Mouse (Mus musculus): ENCODE measurements around the gene Dock10.

Dock10 gene

DNA sequence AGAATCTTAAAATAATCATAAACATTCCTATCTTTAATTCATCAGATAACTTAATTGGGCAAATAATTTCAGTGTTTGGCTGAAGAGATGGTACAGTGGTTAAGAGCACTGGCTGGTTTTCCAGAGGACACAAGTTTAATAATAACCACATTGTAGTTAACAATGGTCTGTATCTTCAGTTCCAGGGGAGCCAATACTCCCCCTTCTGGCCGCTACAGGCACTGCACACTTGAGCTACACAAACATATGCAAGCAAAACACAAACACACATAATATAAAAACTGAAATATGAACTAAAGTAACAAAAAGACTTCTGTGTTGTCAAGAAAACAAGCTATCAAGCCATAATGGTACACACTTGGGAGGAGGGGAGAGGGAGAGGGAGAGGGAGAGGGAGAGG lies 102.5 kb downstream of the Dock10 start:
- no peak for DNase-seq (ENCODE audit: low read depth)

DNA sequence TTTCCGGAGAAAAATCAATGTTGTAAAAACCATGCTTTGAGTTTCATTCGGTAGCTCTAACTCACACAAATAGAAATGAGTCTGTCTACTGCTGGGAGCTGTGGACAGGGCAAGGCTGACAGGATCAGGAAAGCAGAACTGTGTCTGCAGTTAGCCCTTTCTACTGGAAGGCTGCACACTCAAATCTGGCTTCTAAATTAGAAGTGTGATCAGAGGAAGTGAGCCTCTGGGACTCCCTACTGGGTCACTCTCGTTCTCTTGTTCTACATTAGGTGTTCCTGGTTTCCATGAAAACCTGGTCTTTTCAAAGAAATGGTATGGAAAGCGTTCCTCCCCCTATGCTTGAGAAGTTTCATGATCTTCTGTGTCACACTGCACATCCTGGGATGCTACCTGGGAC lies 103.1 kb downstream of the Dock10 start:
- DNase-seq (ENCODE audit: low read depth) = no peak

DNA sequence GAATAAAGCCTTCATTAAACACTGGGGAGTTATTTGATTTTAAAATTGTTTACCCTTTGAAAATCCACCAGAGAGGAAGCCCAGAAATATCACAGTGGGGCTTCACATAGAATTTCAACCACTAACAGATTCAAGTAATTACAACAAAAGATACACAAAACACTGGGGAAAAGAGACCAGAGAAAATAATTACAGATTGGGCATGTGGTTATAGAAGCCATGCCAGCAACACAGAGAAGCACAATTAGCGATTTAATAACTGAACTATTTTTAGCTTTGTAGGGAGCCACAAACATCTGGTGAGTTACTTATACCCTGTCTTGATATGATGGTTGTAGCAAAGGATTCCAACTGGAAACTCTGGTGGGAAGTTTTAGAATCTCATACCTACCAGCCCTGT lies 104.2 kb downstream of the Dock10 start:
- DNase-seq (ENCODE audit: low read depth) = no peak

DNA sequence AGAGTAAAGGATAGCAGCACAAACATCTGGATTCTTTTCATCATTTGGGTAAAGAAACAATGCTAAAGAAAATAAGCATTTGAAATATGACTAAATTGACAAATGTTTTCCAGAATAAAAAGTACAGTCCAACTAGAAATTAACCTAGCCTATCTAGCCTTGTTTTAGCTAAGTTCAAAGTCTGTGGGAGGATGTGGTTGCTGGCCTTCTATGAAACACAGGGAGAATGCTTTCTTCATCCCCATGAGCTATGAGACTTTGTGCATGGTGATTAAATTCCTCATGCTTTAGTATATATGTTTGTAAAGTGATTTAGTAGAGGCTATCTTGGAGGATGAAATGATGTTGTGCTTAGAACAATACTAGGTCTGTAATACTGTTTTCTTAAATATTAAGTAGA lies 105.5 kb downstream of the Dock10 start:
- DNase-seq (ENCODE audit: low read depth) = no peak

DNA sequence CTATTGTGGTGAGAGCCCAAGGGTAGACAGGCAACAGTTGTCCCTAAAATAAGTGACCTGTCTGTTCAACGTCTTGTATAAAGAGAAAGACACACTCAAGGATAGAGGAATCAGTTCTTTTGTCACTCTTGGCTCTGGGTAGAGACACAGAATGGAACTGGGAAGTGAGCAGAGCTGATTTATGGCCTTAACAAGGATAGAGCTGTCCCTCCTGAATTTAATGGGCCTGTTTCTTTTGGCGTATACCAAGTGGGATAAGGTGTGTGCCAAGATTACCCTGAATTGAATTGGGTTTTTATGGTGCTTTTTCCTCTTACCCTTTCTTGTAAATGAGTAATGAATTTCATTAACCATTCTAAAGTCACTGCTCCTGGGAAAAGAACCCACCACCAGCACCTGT lies 106.2 kb downstream of the Dock10 start:
- no peak for DNase-seq (ENCODE audit: low read depth)

DNA sequence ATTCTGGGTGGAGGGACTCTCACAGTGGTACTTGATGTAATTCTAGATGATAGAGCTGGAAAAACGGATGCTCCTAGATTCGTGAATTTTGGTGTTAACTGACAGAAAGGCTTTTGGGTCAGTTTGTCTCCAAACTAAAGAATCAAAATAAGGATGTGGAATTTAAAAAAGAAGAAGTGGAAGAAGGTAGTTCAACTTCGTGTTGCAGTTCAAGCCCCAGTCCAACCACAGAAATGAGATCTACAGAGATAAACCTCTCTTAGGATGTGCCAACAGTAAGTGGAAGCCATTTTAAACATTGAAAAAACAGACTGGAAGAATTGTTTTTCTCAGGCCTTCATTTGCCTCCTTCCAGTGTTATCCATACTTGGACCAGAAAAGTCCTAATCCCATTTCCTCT lies 111.7 kb downstream of the Dock10 start:
- no peak for DNase-seq (ENCODE audit: low read depth)

DNA sequence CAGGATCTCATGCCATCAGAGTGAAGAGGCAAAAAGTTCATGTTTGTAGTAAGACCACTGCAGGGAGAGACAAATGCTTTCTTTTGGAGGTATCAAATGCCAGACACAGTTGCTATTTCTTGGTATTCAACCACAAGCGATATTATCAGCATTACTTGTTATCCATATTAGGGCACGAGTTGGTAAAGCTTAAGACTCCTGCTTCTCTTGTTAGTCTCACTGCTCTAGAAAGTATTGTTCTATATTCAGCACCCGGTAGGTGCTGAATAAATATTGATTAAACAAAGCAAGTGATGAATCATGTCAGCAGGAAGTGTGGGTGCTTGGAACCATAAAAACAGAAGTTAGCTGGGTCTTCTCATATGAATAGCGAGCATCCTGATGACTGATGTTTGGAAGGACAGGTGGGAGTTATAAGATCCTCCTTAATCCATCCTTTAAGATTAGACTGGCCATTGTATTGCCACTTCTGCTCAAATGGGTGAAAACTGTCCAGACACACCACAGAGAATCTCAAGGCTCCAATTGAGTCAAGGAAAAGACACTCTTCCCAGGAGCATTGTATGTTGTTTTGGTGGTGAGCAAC lies 114.4 kb downstream of the Dock10 start:
- peak; percentile 27 for DNase-seq (ENCODE audit: low read depth)

DNA sequence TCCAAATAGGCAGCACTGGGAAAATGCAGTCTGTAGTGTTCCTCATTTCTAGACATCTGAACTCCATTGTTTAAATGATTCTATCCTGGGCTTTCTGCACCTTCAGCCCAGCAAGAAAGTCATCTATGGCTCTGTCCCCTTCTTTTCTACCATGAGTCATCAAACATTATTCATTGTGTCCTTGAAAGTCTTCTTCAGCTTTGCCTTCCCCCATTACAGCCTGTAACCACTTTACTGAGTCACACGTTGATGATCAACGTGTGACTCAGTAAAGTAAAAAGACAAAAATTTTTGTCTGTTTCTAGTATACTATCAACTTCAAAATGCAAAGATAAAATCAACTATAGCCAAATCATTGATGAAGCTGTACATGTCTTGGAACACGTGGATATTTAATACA lies 116.5 kb downstream of the Dock10 start:
- no peak for DNase-seq (ENCODE audit: low read depth)

DNA sequence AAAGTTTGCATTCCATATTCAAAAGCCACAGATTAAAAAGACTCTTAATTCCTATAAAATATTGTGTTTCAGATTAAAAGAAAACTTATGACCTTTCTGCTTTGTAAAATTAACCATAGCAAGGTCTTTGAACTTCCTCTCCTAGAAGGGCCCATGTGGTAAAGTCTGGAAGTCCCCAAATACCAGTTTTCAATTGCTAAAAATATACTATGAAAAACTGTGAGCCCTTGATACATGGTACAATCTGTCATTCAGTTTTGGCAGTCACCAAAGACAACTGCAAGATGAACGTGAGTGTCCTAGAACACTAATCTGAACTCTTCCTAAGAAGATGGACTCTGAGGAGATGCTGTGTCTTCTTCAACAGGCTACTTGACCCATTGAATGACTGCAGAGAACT lies 117.0 kb downstream of the Dock10 start:
- no peak for DNase-seq (ENCODE audit: low read depth)

DNA sequence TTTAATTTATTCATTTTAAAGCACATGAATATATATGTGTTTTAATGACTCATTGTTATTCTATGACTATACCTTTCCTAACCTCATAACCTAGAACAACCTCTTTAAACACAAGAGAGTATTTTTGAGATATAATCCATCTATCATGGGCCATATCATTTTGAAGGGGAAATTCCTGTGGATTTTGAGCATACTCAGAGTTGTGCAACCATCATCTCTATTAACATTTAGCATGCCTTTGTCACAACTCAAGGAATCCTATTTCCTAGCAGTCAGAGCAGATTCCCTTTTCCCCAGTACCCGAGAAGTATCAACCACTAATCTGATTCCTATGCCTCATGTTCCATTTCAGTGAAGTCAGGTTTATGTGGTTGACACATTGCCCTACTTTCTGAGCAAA lies 118.8 kb downstream of the Dock10 start:
- no peak for DNase-seq (ENCODE audit: low read depth)

DNA sequence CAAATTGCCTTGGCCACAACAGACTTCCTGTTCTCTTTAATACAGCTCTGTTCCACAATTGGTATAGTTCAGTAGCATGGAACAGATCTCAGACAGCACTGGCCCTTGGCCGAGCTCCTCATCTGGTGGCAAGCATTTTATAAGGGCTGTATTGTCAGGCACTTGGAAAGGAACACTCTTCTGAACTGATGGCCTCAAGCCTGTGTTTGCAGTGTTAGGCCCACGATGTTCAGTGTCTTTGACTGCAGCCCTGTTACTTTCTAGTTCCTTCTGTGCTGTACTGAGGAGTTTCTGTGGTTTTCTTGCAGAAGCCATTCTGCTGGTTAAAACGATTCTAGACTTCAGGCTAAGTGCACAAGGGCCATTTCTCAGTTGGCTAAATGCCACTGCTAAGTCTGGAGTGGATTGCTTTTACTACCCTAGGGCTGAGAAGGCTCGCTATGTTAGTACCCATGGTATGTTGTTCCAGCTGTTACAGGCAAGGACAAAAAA lies 121.1 kb downstream of the Dock10 start:
- DNase-seq (ENCODE audit: low read depth) = no peak

DNA sequence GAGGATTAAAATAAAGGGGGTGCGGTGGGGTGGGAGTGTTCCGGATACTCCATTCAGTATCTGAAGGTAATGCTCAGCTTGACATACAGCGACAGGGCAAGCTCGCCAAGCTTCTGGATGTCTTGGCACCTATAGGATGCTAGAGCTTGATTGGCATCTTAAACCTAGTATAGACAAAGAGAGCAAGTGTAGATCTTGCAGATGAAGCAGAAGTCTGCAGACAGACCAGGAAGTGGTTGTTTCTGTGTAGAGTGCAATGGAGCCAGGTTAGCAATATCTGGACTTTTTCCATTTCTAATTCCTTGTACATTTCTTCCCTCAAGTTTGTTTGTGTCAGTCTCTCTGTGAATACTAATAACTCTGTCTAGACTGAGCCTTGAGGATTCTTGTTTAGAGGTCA lies 122.5 kb downstream of the Dock10 start:
- DNase-seq (ENCODE audit: low read depth) = no peak

DNA sequence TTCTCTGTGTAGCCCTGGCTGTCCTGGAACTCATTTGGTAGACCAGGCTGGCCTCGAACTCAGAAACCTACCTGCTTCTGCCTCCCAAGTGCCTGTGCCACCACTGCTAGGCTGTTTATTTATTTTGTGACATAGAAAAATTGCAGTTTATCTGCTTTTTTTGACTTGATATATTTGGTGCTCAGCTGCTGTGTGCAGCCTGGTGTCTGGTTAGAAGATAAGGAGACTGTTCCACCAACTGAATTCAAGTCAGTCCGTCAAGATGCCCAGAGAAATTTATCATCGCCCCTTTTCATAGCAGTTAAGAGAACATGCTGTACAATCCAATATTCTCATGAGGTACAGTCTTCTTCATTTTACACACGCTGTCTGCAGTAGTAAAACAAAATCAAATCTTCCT lies 124.8 kb downstream of the Dock10 start:
- DNase-seq (ENCODE audit: low read depth) = peak; percentile 17

DNA sequence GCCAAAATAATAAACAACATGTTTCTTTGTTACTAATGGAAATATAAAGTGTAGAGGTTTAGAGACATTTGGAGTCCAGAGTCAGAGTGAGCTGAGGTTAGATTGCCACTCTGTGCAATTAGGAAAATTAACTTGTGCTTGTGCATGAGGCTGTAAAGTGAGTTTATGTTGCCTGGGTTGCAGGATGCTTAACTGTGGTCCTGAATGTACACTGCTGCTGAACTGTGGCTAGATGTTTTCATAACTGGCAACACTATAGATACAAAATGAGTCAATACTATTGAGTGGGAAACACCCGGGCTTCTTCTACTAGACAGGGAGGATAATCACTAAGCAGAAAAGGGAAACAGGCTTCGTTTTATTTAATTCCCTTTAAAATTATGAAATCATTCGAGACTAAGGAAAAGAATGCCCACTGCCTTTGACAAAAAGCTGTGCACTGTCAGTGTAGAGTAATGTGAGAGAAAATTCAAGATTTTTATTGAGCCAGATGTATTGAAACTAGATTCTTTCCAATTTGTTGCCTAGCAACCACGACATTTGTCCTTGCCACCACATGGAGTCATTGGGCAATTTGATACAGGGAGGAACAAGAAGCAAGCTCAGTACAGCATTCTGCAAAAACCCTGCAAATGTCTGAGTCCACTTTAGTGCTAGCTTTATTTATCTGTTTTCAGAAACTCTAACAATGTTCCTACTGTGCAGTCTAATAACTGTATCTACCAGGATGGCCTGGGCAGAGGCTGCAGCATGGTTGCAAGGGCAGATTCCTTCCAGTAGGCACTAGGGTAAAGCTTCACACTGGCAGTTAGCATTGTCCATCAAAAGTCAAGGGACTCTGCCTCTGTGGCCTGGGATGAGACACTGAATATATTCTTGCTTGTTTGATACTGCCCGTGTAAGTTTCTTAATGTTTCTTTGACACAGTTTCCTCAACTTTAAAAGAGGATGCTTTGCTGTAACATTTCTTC lies 127.9 kb downstream of the Dock10 start:
- DNase-seq (ENCODE audit: low read depth) = no peak

DNA sequence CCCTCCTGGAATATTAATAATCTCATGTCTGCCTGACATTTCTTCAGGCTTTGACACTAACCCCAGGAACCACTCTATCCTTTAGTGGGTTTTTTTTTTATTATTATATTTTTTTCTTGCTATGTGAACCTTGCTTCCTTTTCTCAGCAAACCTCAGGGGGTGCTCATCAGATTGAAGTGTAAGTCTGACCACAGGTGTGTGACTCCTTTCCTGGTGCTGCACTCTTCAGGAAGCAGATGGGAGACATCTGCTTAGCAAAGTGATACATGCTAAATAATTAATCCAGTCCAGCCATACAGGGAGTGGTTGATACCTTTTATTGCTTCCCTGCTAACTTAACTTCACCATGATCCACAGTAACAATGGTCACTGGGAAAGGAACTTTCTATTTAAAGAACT lies 130.3 kb downstream of the Dock10 start:
- DNase-seq (ENCODE audit: low read depth) = no peak

DNA sequence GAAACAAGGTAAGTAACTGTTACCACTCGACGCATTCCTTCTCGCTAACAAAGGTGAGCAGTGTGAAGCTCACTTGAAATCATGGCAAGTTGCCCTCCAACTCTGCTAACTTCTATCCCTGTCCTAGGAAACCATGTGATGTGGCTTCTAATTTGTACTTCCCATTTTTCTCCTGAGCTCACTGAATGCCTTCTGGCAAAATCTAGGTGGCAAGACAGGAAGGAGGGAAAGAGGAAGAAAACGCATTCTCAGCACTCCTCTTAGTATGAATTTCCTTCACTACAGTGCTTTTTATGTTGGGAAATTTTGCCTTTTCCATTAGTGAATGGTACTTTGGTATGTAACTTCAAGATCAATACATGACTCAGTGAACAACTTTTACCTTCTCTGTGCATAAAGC lies 131.5 kb downstream of the Dock10 start:
- DNase-seq (ENCODE audit: low read depth) = no peak

DNA sequence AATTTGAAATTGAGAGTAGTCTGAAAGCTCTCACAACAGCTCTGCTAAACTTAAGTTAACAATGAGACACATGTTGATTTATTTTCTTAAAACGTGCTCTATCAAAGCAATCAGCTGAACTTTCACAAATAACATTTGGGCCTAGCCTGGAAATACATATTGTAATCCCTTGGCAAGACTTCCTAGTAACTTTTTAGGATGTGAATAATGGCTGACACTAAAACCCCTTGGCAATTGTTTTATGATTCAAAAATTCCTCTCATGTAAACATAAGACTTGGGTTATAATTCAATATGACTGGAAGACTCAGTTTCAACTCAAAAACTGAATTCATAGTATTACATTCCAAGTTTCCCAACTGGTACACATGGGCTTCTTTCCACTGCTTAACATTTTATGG lies 133.0 kb downstream of the Dock10 start:
- DNase-seq (ENCODE audit: low read depth) = no peak

DNA sequence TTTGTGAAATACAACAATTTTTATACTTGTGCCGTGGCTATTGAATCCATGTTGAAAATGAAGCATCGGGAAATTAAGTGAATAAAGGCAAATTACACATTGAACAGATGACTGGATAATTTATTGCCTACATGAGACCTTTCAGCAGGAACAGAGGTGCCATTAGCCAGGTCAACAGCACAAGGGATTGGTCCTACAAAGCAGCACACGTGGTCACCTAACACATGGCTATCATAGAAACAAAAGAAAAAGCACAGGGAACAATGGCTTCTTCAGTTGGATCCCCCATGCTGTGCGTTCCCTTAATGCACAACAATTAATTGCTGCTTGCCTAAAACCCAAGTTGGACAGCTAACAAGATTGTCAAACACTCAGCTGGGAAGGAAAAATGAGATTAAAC lies 133.8 kb downstream of the Dock10 start:
- no peak for DNase-seq (ENCODE audit: low read depth)

DNA sequence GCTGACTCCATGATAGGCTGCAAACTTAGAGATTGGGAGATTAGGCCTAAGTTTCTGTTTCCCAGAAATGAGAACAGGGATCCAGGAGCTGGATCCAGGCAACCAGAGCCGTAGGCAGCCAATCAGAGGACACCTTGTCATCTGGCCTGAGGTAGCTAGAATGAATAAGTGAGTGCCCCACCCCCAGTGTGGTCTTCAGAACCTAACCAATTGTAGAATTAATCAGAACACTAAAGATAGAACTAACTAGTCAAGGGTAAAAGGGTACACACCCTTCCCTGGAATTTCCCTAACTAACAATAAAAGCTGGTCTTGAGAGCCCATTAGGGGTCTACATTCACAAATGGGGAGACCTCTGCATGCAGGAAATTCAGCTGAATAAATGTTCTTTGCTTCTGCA lies 135.7 kb downstream of the Dock10 start:
- no peak for DNase-seq (ENCODE audit: low read depth)

DNA sequence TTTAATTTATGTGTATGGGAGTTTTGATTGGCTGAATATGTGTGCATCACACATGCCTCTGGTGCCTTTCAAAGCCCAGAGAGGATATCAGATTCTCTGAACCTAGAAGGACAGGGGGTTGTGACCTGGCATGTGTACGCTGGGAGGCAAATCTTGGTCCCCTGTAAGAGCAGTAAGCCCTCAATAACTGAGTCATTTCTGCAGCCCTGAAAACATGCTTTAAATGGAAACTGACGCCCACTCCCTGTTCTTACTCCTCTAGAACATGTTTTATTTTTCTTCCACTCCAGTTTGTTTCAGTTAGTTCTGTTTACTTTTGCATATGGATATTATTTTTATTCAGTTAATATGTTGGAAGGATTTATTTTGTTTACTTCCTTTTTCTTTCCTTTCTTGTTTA lies 139.2 kb downstream of the Dock10 start:
- no peak for DNase-seq (ENCODE audit: low read depth)

DNA sequence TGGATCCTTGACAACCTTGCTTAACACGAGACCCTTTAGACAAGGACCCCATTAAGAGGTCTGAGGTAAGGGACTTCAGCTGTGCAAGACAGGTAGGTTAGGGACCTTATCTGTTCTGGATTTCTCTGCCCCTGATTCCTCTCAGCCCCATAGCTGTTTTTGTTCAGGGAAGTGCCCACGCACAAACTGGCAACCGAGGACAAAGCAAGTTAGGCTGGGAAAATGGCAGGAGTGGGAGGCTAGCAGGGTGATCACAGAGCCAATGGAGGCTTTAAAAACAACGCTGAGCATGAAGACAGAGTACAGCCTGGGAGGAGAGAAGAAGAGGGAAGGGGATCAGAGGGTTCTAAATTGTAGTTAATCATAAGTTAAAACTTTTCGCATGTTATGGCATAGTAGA lies 141.7 kb downstream of the Dock10 start:
- no peak for DNase-seq (ENCODE audit: low read depth)

DNA sequence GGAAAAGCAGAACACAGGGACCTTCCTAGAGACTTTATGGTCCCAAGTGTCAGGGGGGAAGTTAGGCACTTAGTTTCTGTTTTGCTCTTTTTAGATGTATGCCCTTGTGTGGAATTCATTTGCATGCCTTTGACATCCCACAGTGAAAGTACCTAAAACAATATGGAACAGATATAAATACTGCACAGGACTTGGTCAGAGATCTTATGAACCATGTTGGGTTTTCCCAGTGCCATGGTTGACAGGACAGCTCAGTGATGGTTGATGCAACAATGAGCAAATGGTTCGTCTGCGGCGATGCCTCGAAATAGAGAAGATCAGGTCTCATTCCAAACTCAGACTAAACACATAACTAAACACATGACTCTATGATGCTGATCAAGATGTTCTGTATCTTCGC lies 143.6 kb downstream of the Dock10 start:
- no peak for DNase-seq (ENCODE audit: low read depth)

DNA sequence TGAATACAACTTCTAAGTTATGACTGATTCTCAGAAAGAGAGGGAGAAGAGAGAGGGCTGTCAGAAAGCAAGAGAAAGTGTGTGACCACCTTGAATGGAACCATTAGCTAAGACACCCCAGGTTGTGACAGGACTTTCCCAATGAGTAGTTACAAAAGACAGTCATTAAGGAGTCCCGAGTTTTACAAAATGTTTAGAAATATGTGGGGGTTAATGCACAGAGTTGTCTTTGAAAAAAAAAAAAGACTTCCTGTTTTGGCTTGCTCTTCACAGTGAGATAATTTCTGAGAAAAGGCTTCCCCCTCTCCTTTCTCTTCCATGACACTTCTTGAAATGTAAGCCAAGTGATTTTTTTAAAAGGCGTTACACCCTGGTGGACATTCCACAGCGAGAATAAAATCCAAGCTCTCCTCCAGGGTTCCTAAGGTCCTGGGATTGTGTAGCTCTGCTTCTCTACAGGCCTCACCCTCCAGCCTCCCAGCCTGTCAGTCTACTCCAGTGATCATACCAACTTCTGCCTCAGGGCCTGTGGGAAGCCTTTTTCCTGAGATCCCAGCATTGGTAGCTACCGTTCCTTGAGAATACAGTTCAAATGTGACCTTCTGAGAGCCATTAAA lies 144.8 kb downstream of the Dock10 start:
- no peak for DNase-seq (ENCODE audit: low read depth)

Data from c-Kit-positive CD71-positive TER-119-negative erythroid progenitor cells, embryonic 14.5 days (primary cell).